Mouse (Mus musculus) MEL (cell line): Measurements from ENCODE around the gene Cd24a. TPM values are rescaled to one million over a fixed set of nuclear protein-coding genes. Genes with fewer than 3 reads are reported as not detected.

Experiments
- DNase-seq: peaks from one replicate; pipeline ENCODE4 v3.0.0; 2011; ENCODE audit warnings: low read depth, low spot score
- H3K27ac ChIP-seq: 2 replicates; pipeline ENCODE4 v1.5.1; 2012; ENCODE audit warnings: low read depth, mild to moderate bottlenecking, control low read depth, low read length, moderate library complexity; ENCODE audit not compliant: control insufficient read depth
- H3K27me3 ChIP-seq, 2 experiments: fragments of 150-350 bp in 1 of 2; sonication (generic) in 1 of 2; 2 replicates each; pipeline ENCODE4 v1.6.1; 2012; ENCODE audit warnings: low read length in 2 of 2, mild to moderate bottlenecking in 2 of 2, improper control_type of control experiment in 1 of 2, moderate library complexity in 1 of 2; ENCODE audit not compliant: insufficient read depth in 2 of 2, control insufficient read depth in 1 of 2
- H3K36me3 ChIP-seq, 2 experiments: 2 replicates each; pipeline ENCODE4 v1.6.1; 2012 to 2014; ENCODE audit warnings: low read length in 2 of 2, improper control_type of control experiment in 1 of 2, inconsistent platforms in 1 of 2, mild to moderate bottlenecking in 1 of 2; ENCODE audit not compliant: insufficient read depth in 2 of 2, control insufficient read depth in 1 of 2
- H3K4me1 ChIP-seq, 2 experiments: fragments of 150-350 bp in 1 of 2; sonication (generic) in 1 of 2; 2 replicates each; pipeline ENCODE4 v1.6.1; 2012; ENCODE audit warnings: low read length in 2 of 2, improper control_type of control experiment in 1 of 2, mild to moderate bottlenecking in 1 of 2; ENCODE audit not compliant: insufficient read depth in 2 of 2, control insufficient read depth in 1 of 2
- H3K4me3 ChIP-seq, 2 experiments: fragments of 150-350 bp in 1 of 2; sonication (generic) in 1 of 2; 2 replicates each; pipeline ENCODE4 v1.5.1; 2012; ENCODE audit warnings: low read depth in 2 of 2, low read length in 2 of 2, mild to moderate bottlenecking in 2 of 2, moderate library complexity in 2 of 2, control low read depth in 1 of 2, improper control_type of control experiment in 1 of 2; ENCODE audit not compliant: control insufficient read depth in 1 of 2, insufficient read depth in 1 of 2
- H3K79me2 ChIP-seq: 2 replicates; pipeline ENCODE4 v1.6.1; 2012; ENCODE audit warnings: mild to moderate bottlenecking, low read length, moderate library complexity; ENCODE audit not compliant: control insufficient read depth, poor library complexity, insufficient read depth
- H3K9ac ChIP-seq: 2 replicates; pipeline ENCODE4 v1.6.1; 2012; ENCODE audit warnings: low read depth, mild to moderate bottlenecking, control low read depth, low read length, moderate library complexity; ENCODE audit not compliant: control insufficient read depth, poor library complexity, severe bottlenecking
- H3K9me3 ChIP-seq: fragments of 150-350 bp; sonication (generic); replicated peaks from 2 replicates; pipeline ENCODE4 v1.6.1; 2012; ENCODE audit warnings: mild to moderate bottlenecking, low read length, improper control_type of control experiment, moderate library complexity; ENCODE audit not compliant: insufficient read depth
- ELF1 ChIP-seq: IDR thresholded peaks from 2 replicates; pipeline ENCODE4 v1.6.1; 2014; ENCODE audit warnings: low read depth, mild to moderate bottlenecking, inconsistent platforms, low read length, improper control_type of control experiment, moderate library complexity
- EP300 ChIP-seq, 2 experiments: IDR thresholded peaks; 2 replicates each; pipeline ENCODE4 v1.6.1; 2011; ENCODE audit warnings: improper control_type of control experiment in 2 of 2, low read length in 2 of 2, low read depth in 1 of 2, mild to moderate bottlenecking in 1 of 2
- GABPA ChIP-seq: IDR thresholded peaks from 2 replicates; pipeline ENCODE4 v1.6.1; 2012; ENCODE audit warnings: low read depth, mild to moderate bottlenecking, inconsistent platforms, low read length, improper control_type of control experiment, moderate library complexity
- GATA1 ChIP-seq: IDR thresholded peaks from 2 replicates; pipeline ENCODE4 v1.6.1; 2011; ENCODE audit warnings: low read depth, low read length, improper control_type of control experiment
- MAZ ChIP-seq: IDR thresholded peaks from 2 replicates; pipeline ENCODE4 v1.6.1; 2012; ENCODE audit warnings: low read depth, mild to moderate bottlenecking, inconsistent platforms, low read length, improper control_type of control experiment
- POLR2A ChIP-seq, 2 experiments: IDR thresholded peaks; 2 replicates each; pipeline ENCODE4 v1.6.1; 2011 to 2012; ENCODE audit warnings: low read length in 2 of 2, mild to moderate bottlenecking in 2 of 2, control low read depth in 1 of 2, improper control_type of control experiment in 1 of 2, low read depth in 1 of 2, moderate library complexity in 1 of 2; ENCODE audit not compliant: control insufficient read depth in 1 of 2, insufficient read depth in 1 of 2, poor library complexity in 1 of 2
- SIN3A ChIP-seq: IDR thresholded peaks from 2 replicates; pipeline ENCODE4 v1.6.1; 2012; ENCODE audit warnings: low read length, improper control_type of control experiment, inconsistent platforms
- TCF12 ChIP-seq: IDR thresholded peaks from 2 replicates; pipeline ENCODE4 v1.6.1; 2014; ENCODE audit warnings: low read depth, mild to moderate bottlenecking, inconsistent platforms, low read length, improper control_type of control experiment, moderate library complexity
- UBTF ChIP-seq: IDR thresholded peaks from 2 replicates; pipeline ENCODE4 v1.6.1; 2012; ENCODE audit warnings: low read depth, mild to moderate bottlenecking, inconsistent platforms, low read length, improper control_type of control experiment, moderate library complexity, borderline replicate concordance; ENCODE audit not compliant: insufficient read depth
- USF2 ChIP-seq, 2 experiments: IDR thresholded peaks; 2 replicates each; pipeline ENCODE4 v1.6.1; 2011 to 2012; ENCODE audit warnings: improper control_type of control experiment in 2 of 2, low read length in 2 of 2, borderline replicate concordance in 1 of 2, inconsistent platforms in 1 of 2, low read depth in 1 of 2, mild to moderate bottlenecking in 1 of 2; ENCODE audit not compliant: insufficient read depth in 1 of 2
- polyA plus RNA-seq, 2 experiments: library from polyadenylated mRNA; stranded (reverse) in 1 of 2; unstranded in 1 of 2; fragments of >175 nt in 1 of 2; fragments of >200 nt in 1 of 2; gene quantifications; 2 replicates each; pipeline versions ENCODE4 v1.2.1 to v1.2.4; 2012; ENCODE audit warnings: low replicate concordance in 2 of 2, low read depth in 1 of 2; ENCODE audit not compliant: insufficient read length in 2 of 2, insufficient read depth in 1 of 2, missing spikeins in 1 of 2
- total RNA-seq: library from RNA; depleted of rRNA; stranded (reverse); fragments of 300-350 nt; gene quantifications from 2 replicates; pipeline ENCODE4 v1.2.3, GENCODE M21; 2012

Gene Cd24a
- total and polyA plus RNA-seq, 3 experiments, result 96.6 to 181 TPM; not detected in 1

DNA sequence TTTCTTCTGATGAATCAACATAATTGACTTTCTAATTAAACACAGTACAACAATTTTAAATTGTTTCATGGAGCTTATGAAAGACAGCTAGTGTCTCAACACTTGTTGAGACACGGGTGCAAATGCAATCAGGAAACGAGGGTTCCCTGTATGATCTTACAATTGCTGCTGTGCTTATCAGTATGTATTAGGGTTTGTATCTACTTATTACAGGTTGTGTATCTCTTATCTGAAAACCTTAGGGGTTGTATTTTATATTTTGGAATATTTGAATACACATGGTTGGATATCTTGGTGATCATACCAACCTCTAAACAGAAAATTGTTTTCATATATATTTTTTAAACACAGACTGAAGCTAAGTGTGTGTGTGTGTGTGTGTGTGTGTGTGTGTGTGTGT lies 16.1 kb downstream of the Cd24a start:
- Histone ChIP-seq H3K9me3 (no peaks in the 10 kb centered on the region), H3K27me3 (no peaks in the 10 kb centered on the region), H3K36me3 (peaks cover 0 to 25% of the 10 kb centered on the region in 2 experiments; a peak in 2 of 4 replicates), H3K4me1 (peaks cover 14 to 43% of the 10 kb centered on the region in 2 experiments), H3K27ac (0 out of 2 replicates have a peak overlapping the region, but pooled peaks have one; percentile 3), H3K4me3 (no peak overlapping the region), H3K9ac (no peak overlapping the region), H3K79me2 (no peaks in the 10 kb centered on the region)
- peak; percentile 86 for TF ChIP-seq GATA1
- no peak for TF ChIP-seq GABPA
- peak; percentile 75 for TF ChIP-seq TCF12
- TF ChIP-seq SIN3A, result 0 out of 2 replicates have a peak, but pooled peaks have one; percentile 18
- TF ChIP-seq EP300 (IDR thresholded peaks at IDR 0.05; ENCODE audit: low read depth in 1 of 2, low read length in 2 of 2), result peak; percentile 72 to 76; a peak in 3 of 4 replicates
- DNase-seq, result no peak

DNA sequence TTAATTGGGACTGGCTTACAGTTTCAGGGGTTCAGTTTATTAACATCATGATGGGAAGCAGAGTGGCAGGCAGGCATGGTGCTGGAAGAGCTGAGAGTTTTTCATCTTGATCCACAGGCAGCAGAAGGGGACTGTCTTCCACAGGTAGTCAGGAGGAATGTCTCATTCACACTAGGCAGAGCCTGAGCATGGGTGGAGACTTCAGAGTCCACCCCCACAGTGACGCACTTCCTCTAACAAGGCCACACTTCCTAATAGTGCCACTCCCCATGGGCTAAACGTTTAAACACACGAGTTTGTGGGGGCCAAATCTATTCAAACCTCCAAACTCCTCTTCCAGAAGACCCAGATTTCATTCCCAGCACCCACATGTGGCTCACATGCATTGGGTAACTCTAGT lies 16.8 kb downstream of the Cd24a start:
- TF ChIP-seq POLR2A (IDR thresholded peaks at IDR 0.05; ENCODE audit: control insufficient read depth in 1 of 2, insufficient read depth in 1 of 2, low read depth in 1 of 2, low read length in 2 of 2, poor library complexity in 1 of 2) (peak in 1 of 2 experiments; percentile 30; a peak in 1 of 4 replicates), MAZ (no peak), ELF1 (peak; percentile 39; the same call in 1 of the 2 replicates)
- DNase-seq, result peak; percentile 64
- Histone ChIP-seq H3K9ac (no peak overlapping the region), H3K36me3 (peaks cover 0 to 21% of the 10 kb centered on the region in 2 experiments; a peak in 2 of 4 replicates), H3K27me3 (no peaks in the 10 kb centered on the region), H3K79me2 (no peaks in the 10 kb centered on the region), H3K27ac (no peak overlapping the region), H3K4me1 (peaks cover 14 to 37% of the 10 kb centered on the region in 2 experiments), H3K9me3 (no peaks in the 10 kb centered on the region), H3K4me3 (no peak overlapping the region)

DNA sequence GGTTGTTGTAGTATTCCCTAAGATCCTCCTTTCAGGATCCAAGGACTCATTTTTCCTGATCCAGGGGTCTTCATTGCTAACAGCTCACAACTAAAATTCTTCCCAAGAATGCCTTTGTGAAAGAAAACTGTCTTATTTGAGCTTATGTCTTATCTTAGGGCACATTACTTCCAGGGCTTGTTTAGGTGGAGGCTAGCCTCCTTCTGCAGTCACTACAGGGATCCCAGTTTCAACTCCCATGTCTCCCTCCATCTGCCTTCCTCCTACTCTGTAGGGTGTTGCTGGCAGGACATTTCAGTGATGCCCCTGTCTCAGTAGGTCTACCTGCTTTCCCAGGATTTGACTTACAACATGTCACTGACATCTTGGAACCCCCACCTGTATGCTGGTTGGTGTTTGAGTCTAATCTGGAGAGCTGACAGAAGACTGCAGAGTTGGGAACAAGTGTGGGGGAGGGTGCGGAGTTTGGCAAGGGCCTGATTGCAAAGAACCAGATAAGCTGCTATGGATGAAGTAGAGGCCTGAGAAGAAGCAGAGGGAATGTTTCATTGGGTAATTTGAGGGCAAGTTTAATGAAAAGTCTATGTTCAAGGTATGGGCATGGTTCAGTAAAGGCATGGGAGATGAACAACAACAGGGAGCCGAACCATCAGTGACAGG lies 20.1 kb downstream of the Cd24a start:
- H3K27ac ChIP-seq, result no peak overlapping the region
- H3K27me3 ChIP-seq, result no peaks in the 10 kb centered on the region
- no peaks in the 10 kb centered on the region for H3K9me3 ChIP-seq
- H3K9ac ChIP-seq, result no peak overlapping the region
- H3K4me3 ChIP-seq, result no peak overlapping the region
- H3K4me1 ChIP-seq, result peaks cover 10 to 29% of the 10 kb centered on the region in 2 experiments
- peaks cover 0 to 14% of the 10 kb centered on the region in 2 experiments; a peak in 2 of 4 replicates for H3K36me3 ChIP-seq
- peak; percentile 45 for DNase-seq
- no peak for TF ChIP-seq USF2 (IDR thresholded peaks at IDR 0.05; ENCODE audit: borderline replicate concordance in 1 of 2, insufficient read depth in 1 of 2, low read depth in 1 of 2, low read length in 2 of 2)
- TF ChIP-seq UBTF, result no peak
- TF ChIP-seq TCF12, result peak; percentile 31; the same call in 1 of the 2 replicates
- no peak for TF ChIP-seq ELF1
- TF ChIP-seq EP300 (IDR thresholded peaks at IDR 0.05; ENCODE audit: low read depth in 1 of 2, low read length in 2 of 2), result peak; percentile 47 to 52; a peak in 2 of 4 replicates
- peak; percentile 56; the same call in 1 of the 2 replicates for TF ChIP-seq GATA1
- no peaks in the 10 kb centered on the region for H3K79me2 ChIP-seq
